Mouse (Mus musculus): ENCODE measurements around the gene Disp3.

DNA sequence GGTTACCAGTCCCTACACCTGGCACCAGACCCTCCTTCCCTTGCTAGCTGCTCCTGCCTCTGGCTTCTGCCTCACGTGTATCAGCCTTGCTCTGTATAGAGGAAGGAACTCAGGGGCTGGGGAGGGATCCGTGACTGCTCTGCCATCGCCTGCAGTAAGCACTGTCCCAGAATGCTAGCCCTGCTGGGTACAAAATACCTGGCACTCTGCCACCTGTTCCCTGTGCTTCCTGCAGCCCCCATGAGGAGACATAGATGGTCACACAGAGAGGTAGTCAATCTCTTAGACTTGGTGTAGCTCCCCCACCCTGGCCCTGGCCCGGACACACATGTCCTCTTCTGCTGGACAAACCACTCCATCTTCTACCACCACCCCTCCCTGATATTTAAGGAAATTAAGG is 22.4 kb upstream of the Disp3 start:
- TF ChIP-seq CTCF (IDR thresholded peaks at IDR 0.05), result no peak
- TF ChIP-seq EP300 (IDR thresholded peaks at IDR 0.05), result no peak
